Comparison of ENCODE assay signal across 10 mouse cellular contexts in the genomic region with DNA sequence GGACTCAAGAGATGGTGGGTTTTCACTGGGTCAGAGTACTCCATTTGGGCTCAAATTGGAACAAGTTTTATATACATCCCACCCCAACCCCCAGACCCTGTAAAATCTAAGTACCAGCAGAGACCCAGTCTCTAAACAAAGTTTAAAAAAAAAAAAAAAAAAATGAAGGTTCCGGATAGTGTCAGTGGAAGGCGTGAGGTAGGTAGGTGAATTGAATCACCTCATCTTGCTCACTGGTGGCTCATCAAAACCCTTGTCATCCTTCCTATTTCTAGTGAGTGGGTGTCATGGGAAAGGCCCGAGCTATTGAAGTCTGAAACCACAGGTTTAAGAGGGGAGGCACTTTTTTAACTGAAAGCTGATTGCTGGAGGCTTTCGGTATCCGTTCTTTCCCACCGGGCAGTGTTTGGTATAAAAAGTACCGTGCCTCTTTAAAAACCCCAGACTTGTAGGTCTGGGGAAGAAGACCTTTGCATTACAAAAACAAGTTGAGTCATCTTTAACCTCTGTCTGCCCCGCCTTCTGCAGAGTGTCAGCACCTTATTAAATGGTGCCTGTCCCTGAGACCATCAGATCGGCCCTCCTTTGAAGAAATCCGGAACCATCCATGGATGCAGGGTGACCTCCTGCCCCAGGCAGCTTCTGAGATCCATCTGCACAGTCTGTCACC. TPM values are rescaled to one million over a fixed set of nuclear protein-coding genes. Genes with fewer than 3 reads are reported as not detected.
A peak's percentile ranks its signal among the peaks of the same experiment; 100 is the strongest.
DNase-seq lines count a peak whose midpoint lies in the region; TF ChIP-seq lines count a peak whose summit lies in the region.
"Had no signal": no experiment of that assay in that cellular context is flagged by ENCODE, and none has a peak within 500 bp of the region (broad histone marks: within the 10 kb centered on the region; RNA-seq: fewer than 3 reads in every experiment).

No protein-coding gene starts in this region.

- no peaks in the 10 kb centered on the region for H3K9me3 ChIP-seq in limb, embryonic 10.5 days (replicated peaks)
- H3K9me3 ChIP-seq: hindbrain, embryonic 15.5 days had no signal

- H3K27me3 ChIP-seq in spleen, adult 2 months (ENCODE audit: control insufficient read depth, insufficient read depth, low read length): no peaks in the 10 kb centered on the region
- H3K27me3 ChIP-seq in limb, embryonic 10.5 days (ENCODE audit: low read depth, poor library complexity, severe bottlenecking): no peaks in the 10 kb centered on the region
- H3K27me3 ChIP-seq: hindbrain, embryonic 15.5 days had no signal

- intact Hi-C loops in gastrocnemius, adult 2 months (cut with DNase I): no loop called here

- peak overlapping the region; percentile 98 for H3K27ac ChIP-seq in gastrocnemius, adult 2 months
- peak overlapping the region; percentile 69 for H3K27ac ChIP-seq in spleen, adult 2 months (ENCODE audit: insufficient read depth, low read length)
- no peak overlapping the region for H3K27ac ChIP-seq in limb, embryonic 10.5 days
- H3K27ac ChIP-seq: hindbrain, embryonic 15.5 days had no signal

- no peak for DNase-seq in gastrocnemius, adult 2 months
- no peak for DNase-seq in gastrocnemius, postnatal 25 days
- peak; percentile 55 to 82 for DNase-seq in spleen, adult 2 months (ENCODE audit: low read depth in 1 of 2, low spot score in 2 of 2)
- no peak for DNase-seq in spleen, postnatal 10 days (ENCODE audit: low spot score in 2 of 2)
- DNase-seq in limb, embryonic 10.5 days (ENCODE audit: low spot score): no peak
- peak; percentile 35 for DNase-seq in thymus, postnatal 25 days
- no peak for DNase-seq in urinary bladder, postnatal 4 days (ENCODE audit: low spot score in 2 of 2)
- DNase-seq in gastrocnemius, adult 8-10 months (ENCODE audit: low spot score in 2 of 2): no peak

- 10% methylated on average over 10 of the region's 10 CpGs for WGBS in spleen, adult 2 months
- 70% methylated on average over 10 of the region's 10 CpGs for WGBS in limb, embryonic 10.5 days

- TF ChIP-seq POLR2A in spleen, adult 2 months (IDR thresholded peaks at IDR 0.05; ENCODE audit: low read depth, low read length): no peak

- peak overlapping the region; percentile 92; the same call in 1 of the 2 replicates for H3K4me3 ChIP-seq in gastrocnemius, adult 2 months
- peak overlapping the region; percentile 31; the same call in 1 of the 2 replicates for H3K4me3 ChIP-seq in spleen, adult 2 months (ENCODE audit: extremely low read depth, insufficient read depth, insufficient read length)
- 0 out of 2 replicates have a peak overlapping the region, but pooled peaks have one; percentile 89 for H3K4me3 ChIP-seq in limb, embryonic 10.5 days
- H3K4me3 ChIP-seq: hindbrain, embryonic 15.5 days had no signal

- TF ChIP-seq CTCF in gastrocnemius, adult 2 months (IDR thresholded peaks at IDR 0.05): no peak
- TF ChIP-seq CTCF in spleen, adult 2 months (IDR thresholded peaks at IDR 0.05; ENCODE audit: extremely low read depth, insufficient read depth, insufficient read length, insufficient replicate concordance): no peak

- peaks cover 26% of the 10 kb centered on the region for H3K4me1 ChIP-seq in spleen, adult 2 months (ENCODE audit: control insufficient read depth, insufficient read depth, insufficient read length)
- H3K4me1 ChIP-seq in limb, embryonic 10.5 days: peaks cover 20% of the 10 kb centered on the region

- peaks cover 16% of the 10 kb centered on the region for H3K36me3 ChIP-seq in spleen, adult 2 months (ENCODE audit: control insufficient read depth, insufficient read depth, low read length)
- H3K36me3 ChIP-seq in limb, embryonic 10.5 days: peaks cover 33% of the 10 kb centered on the region

RNA-seq across cellular contexts. Expression of gene Pim1, which starts 3.6 kb away (rescaled TPM):
- total RNA-seq in gastrocnemius, adult 2 months (2021): 10 to 100 TPM; 13.8 to 35.2 TPM
- total RNA-seq in gastrocnemius, postnatal 25 days (2021): 10 to 100 TPM; 11.1 to 17.5 TPM
- 56.6 and 90.2 TPM in 2 replicates for polyA plus RNA-seq in spleen, adult 2 months (2012; rRNA removed)
- 27.4 and 31.0 TPM in 2 replicates for polyA plus RNA-seq in limb, embryonic 10.5 days (2016; fragmentation: Nextera tagmentation; extraction: Ambion mirVana)
- total RNA-seq in gastrocnemius, adult 8-10 months (2022): 10 to 100 TPM in 2 of 4 experiments, 1 to 10 TPM in 2; 8.6 to 18.9 (median 11.3) TPM

RNA-seq across cellular contexts. Expression of gene Gm17657, which starts 55.2 kb away (rescaled TPM):
- not detected for total RNA-seq in gastrocnemius, adult 2 months (2021)
- total RNA-seq in gastrocnemius, postnatal 25 days (2021): not detected
- polyA plus RNA-seq in spleen, adult 2 months (2012; rRNA removed): not detected in 2 replicates
- not detected in 2 replicates for polyA plus RNA-seq in limb, embryonic 10.5 days (2016; fragmentation: Nextera tagmentation; extraction: Ambion mirVana)
- not detected for total RNA-seq in gastrocnemius, adult 8-10 months (2022)
- total RNA-seq: left cerebral cortex, postnatal 25 days had no signal
- polyA plus RNA-seq: hindbrain, embryonic 15.5 days had no signal

RNA-seq across cellular contexts. Expression of gene Tbc1d22b, which starts 55.4 kb away (rescaled TPM):
- 10 to 100 TPM; 10.4 to 11.9 TPM for total RNA-seq in gastrocnemius, adult 2 months (2021)
- total RNA-seq in gastrocnemius, postnatal 25 days (2021): 1 to 10 TPM; 8.1 to 8.5 TPM
- 15.5 and 17.7 TPM in 2 replicates for polyA plus RNA-seq in spleen, adult 2 months (2012; rRNA removed)
- polyA plus RNA-seq in limb, embryonic 10.5 days (2016; fragmentation: Nextera tagmentation; extraction: Ambion mirVana): 20.9 and 22.4 TPM in 2 replicates
- total RNA-seq in gastrocnemius, adult 8-10 months (2022): 10 to 100 TPM in 2 of 4 experiments, 1 to 10 TPM in 2; 9.4 to 13.6 (median 10.0) TPM

RNA-seq across cellular contexts. Expression of gene Tmem217, which starts 58.0 kb away (rescaled TPM):
- not detected for total RNA-seq in gastrocnemius, adult 2 months (2021)
- total RNA-seq in gastrocnemius, postnatal 25 days (2021): not detected
- not detected in 2 replicates for polyA plus RNA-seq in spleen, adult 2 months (2012; rRNA removed)
- polyA plus RNA-seq in limb, embryonic 10.5 days (2016; fragmentation: Nextera tagmentation; extraction: Ambion mirVana): 0.90 and 0.97 TPM in 2 replicates
- total RNA-seq in gastrocnemius, adult 8-10 months (2022): not detected
- total RNA-seq: left cerebral cortex, postnatal 25 days had no signal

Comparison
In these comparisons a context has a peak if more than half of its experiments do, and no peak if none do; other contexts are left out.
1. DNase-seq: peak in spleen, adult 2 months (2 of 2) and thymus, postnatal 25 days (single experiment); none in gastrocnemius, adult 2 months (single experiment), gastrocnemius, postnatal 25 days (single experiment), spleen, postnatal 10 days (0 of 2), limb, embryonic 10.5 days (single experiment), urinary bladder, postnatal 4 days (0 of 2) and gastrocnemius, adult 8-10 months (0 of 2).
2. H3K4me3 ChIP-seq: peak in every context shown above with its lines; median percentile 92 in gastrocnemius, adult 2 months; 89 in limb, embryonic 10.5 days; 31 in spleen, adult 2 months.